Mouse (Mus musculus): ENCODE results near the gene Alpk1.

DNA sequence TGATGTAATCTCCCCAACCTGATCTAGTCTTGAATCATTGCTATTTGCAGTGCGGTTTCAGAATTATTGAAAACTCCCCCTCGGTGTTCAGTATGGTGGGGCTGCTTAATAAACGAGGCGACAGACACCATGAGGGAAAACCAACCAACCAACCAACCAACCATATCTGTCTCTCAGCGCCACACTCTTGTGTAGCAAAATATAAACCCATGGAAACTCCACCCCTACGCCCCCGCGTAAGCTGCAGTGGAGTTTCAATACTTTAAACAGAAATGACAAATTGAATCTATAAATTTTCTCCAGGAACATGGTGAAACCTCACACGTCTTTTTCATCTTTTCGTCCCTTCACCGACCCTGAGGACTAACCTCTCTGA, 75.2 kb downstream of the Alpk1 start:
- no peak for TF ChIP-seq CTCF (IDR thresholded peaks at IDR 0.05; ENCODE audit: extremely low read depth, insufficient read depth, insufficient read length, insufficient replicate concordance)
- TF ChIP-seq POLR2A (IDR thresholded peaks at IDR 0.05; ENCODE audit: low read depth, low read length) = no peak
